Mouse (Mus musculus): ENCODE results near the gene Stab2.

- TF ChIP-seq CTCF (IDR thresholded peaks at IDR 0.05), result no peak
- TF ChIP-seq EP300 (IDR thresholded peaks at IDR 0.05), result no peak
These were observed 73.4 kb downstream of the Stab2 start for GRCm38 (mm10) chr10:86934376-86934775.

Data from lung, postnatal 0 days (tissue).